Mouse (Mus musculus): Measurements from ENCODE around the gene Gm11172. TPM values are rescaled to one million over a fixed set of nuclear protein-coding genes. Genes with fewer than 3 reads are reported as not detected.

Gm11172 gene
- polyA plus RNA-seq, 1 experiment from 2014 or later: not detected

DNA sequence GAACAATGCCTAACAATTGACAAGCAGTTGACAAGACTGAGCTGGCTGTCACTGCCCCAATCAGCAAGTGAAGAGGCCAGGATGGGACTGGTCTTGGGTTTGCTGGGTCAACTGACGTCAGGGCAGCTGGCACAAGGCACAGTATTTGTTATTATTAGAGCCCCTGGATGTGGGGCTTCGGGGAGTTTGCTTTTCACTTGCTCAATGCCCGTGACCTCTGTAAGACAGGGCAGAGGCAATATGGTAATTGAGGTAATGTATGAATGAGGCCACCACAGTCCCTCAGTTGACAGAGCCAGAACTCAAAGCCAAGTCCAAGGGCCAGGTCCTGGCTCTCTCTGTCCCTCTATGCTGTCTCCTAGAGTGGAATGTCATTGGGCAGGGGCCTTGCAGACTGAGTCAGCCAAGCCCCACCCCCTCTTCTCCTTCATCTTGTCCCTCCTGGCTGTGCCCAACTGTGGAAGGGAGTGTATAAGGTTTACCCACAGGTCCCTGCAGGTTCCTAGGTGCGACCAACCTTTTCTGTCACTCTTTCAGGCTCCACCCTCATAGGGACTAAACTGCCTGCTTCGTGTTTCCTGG, 35.0 kb upstream of the Gm11172 start:
- peaks cover 9% of the 10 kb centered on the region for H3K4me1 ChIP-seq (replicated peaks)
- no peaks in the 10 kb centered on the region for H3K9me3 ChIP-seq
- H3K27ac ChIP-seq: no peak overlapping the region
- H3K36me3 ChIP-seq: no peaks in the 10 kb centered on the region
- peaks cover 9% of the 10 kb centered on the region for H3K27me3 ChIP-seq
- no peak for ATAC-seq (ENCODE audit: low FRiP score)
- H3K4me3 ChIP-seq: no peak overlapping the region
- no peak overlapping the region for H3K4me2 ChIP-seq
- no peak overlapping the region for H3K9ac ChIP-seq
- 64% methylated on average over 5 of the region's 5 CpGs for WGBS

- Histone ChIP-seq H3K9me3 (no peaks in the 10 kb centered on the region), H3K9ac (no peak overlapping the region)
Measured at GRCm38 (mm10) chr16:10780631-10781120, 32.0 kb upstream of the Gm11172 start.

GRCm38 (mm10) chr16:10781862-10782371, 30.8 kb upstream of the Gm11172 start:
- Histone ChIP-seq H3K27ac (no peak overlapping the region), H3K4me3 (no peak overlapping the region), H3K9ac (no peak overlapping the region), H3K4me2 (0 out of 2 replicates have a peak overlapping the region, but pooled peaks have one; percentile 10), H3K36me3 (no peaks in the 10 kb centered on the region), H3K4me1 (replicated peaks) (peaks cover 37% of the 10 kb centered on the region), H3K27me3 (peaks cover 30% of the 10 kb centered on the region), H3K9me3 (no peaks in the 10 kb centered on the region)
- no peak for ATAC-seq (ENCODE audit: low FRiP score)
- WGBS: 45% methylated on average over 9 of the region's 9 CpGs

More at GRCm38 (mm10) chr16:10780631-10781120, 32.0 kb upstream of the Gm11172 start:
- ATAC-seq (ENCODE audit: low FRiP score): no peak
- Histone ChIP-seq H3K4me2 (no peak overlapping the region), H3K36me3 (no peaks in the 10 kb centered on the region), H3K4me3 (no peak overlapping the region), H3K27ac (no peak overlapping the region), H3K4me1 (replicated peaks) (peaks cover 27% of the 10 kb centered on the region), H3K27me3 (peaks cover 30% of the 10 kb centered on the region)
- 91% methylated on average over 5 of the region's 5 CpGs for WGBS

GRCm38 (mm10) chr16:10782377-10783151, 30.2 kb upstream of the Gm11172 start:
- Histone ChIP-seq H3K36me3 (no peaks in the 10 kb centered on the region), H3K9me3 (no peaks in the 10 kb centered on the region), H3K4me2 (0 out of 2 replicates have a peak overlapping the region, but pooled peaks have one; percentile 95), H3K9ac (peak overlapping the region; percentile 19; the same call in 1 of the 2 replicates), H3K27me3 (peaks cover 30% of the 10 kb centered on the region), H3K4me3 (no peak overlapping the region), H3K4me1 (replicated peaks) (peaks cover 37% of the 10 kb centered on the region), H3K27ac (no peak overlapping the region)
- no peak for ATAC-seq (ENCODE audit: low FRiP score)
- 40% methylated on average over 6 of the region's 6 CpGs for WGBS

- Histone ChIP-seq H3K4me2 (peak overlapping the region; percentile 95; the same call in 1 of the 2 replicates), H3K27me3 (peaks cover 30% of the 10 kb centered on the region), H3K36me3 (no peaks in the 10 kb centered on the region), H3K9me3 (no peaks in the 10 kb centered on the region), H3K4me1 (replicated peaks) (peaks cover 37% of the 10 kb centered on the region), H3K4me3 (0 out of 2 replicates have a peak overlapping the region, but pooled peaks have one; percentile 62), H3K9ac (0 out of 2 replicates have a peak overlapping the region, but pooled peaks have one; percentile 19), H3K27ac (no peak overlapping the region)
- ATAC-seq (ENCODE audit: low FRiP score): no peak
- 68% methylated on average over 1 of the region's 1 CpGs for WGBS
Measured at GRCm38 (mm10) chr16:10783152-10783434, 29.6 kb upstream of the Gm11172 start.

DNA sequence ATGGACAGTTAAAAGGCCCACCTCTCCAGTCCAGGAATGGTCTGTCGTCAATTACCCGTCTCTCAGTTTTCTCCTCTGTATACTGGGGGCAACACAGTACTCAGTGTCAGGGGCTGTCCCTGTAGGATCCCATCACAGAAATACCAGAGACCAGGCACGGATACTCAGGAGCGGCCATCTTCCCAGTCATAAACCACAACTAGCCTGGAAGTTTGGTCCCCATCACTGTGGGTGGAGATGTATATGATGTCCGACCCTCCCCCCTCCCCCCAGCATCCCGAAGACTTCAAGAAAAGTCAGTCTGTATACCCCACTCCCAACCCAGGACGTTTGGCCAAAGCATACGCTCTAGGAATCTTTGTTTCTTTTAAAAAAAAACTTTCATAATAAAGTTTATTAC, 29.3 kb upstream of the Gm11172 start:
- 72% methylated on average over 8 of the region's 8 CpGs for WGBS
- Histone ChIP-seq H3K9ac (no peak overlapping the region), H3K9me3 (no peaks in the 10 kb centered on the region), H3K27me3 (peaks cover 30% of the 10 kb centered on the region), H3K4me3 (peak overlapping the region; percentile 62; the same call in 1 of the 2 replicates), H3K4me2 (peak overlapping the region; percentile 95), H3K27ac (no peak overlapping the region), H3K36me3 (no peaks in the 10 kb centered on the region), H3K4me1 (replicated peaks) (peaks cover 37% of the 10 kb centered on the region)
- ATAC-seq (ENCODE audit: low FRiP score): no peak

- 3% methylated on average over 81 of the region's 81 CpGs for WGBS
- peak overlapping the region; percentile 90 for H3K27ac ChIP-seq
- peak; percentile 15 for ATAC-seq (ENCODE audit: low FRiP score)
Measured at GRCm38 (mm10) chr16:10783883-10784792, 28.6 kb upstream of the Gm11172 start.

GRCm38 (mm10) chr16:10784793-10785370, 27.8 kb upstream of the Gm11172 start:
- Histone ChIP-seq H3K27me3 (peaks cover 30% of the 10 kb centered on the region), H3K4me3 (peak overlapping the region; percentile 62), H3K27ac (peak overlapping the region; percentile 90), H3K9ac (peak overlapping the region; percentile 80), H3K9me3 (no peaks in the 10 kb centered on the region), H3K4me2 (peak overlapping the region; percentile 95), H3K36me3 (no peaks in the 10 kb centered on the region), H3K4me1 (replicated peaks) (peaks cover 37% of the 10 kb centered on the region)
- under 1% methylated on average over 49 of the region's 55 CpGs for WGBS
- peak; percentile 89 for ATAC-seq (ENCODE audit: low FRiP score)

More at GRCm38 (mm10) chr16:10783883-10784792, 28.6 kb upstream of the Gm11172 start:
- no peaks in the 10 kb centered on the region for H3K36me3 ChIP-seq
- H3K4me2 ChIP-seq: peak overlapping the region; percentile 95
- H3K4me1 ChIP-seq (replicated peaks): peaks cover 37% of the 10 kb centered on the region
- H3K4me3 ChIP-seq: peak overlapping the region; percentile 62
- H3K9me3 ChIP-seq: no peaks in the 10 kb centered on the region
- H3K27me3 ChIP-seq: peaks cover 30% of the 10 kb centered on the region
- peak overlapping the region; percentile 80 for H3K9ac ChIP-seq

DNA sequence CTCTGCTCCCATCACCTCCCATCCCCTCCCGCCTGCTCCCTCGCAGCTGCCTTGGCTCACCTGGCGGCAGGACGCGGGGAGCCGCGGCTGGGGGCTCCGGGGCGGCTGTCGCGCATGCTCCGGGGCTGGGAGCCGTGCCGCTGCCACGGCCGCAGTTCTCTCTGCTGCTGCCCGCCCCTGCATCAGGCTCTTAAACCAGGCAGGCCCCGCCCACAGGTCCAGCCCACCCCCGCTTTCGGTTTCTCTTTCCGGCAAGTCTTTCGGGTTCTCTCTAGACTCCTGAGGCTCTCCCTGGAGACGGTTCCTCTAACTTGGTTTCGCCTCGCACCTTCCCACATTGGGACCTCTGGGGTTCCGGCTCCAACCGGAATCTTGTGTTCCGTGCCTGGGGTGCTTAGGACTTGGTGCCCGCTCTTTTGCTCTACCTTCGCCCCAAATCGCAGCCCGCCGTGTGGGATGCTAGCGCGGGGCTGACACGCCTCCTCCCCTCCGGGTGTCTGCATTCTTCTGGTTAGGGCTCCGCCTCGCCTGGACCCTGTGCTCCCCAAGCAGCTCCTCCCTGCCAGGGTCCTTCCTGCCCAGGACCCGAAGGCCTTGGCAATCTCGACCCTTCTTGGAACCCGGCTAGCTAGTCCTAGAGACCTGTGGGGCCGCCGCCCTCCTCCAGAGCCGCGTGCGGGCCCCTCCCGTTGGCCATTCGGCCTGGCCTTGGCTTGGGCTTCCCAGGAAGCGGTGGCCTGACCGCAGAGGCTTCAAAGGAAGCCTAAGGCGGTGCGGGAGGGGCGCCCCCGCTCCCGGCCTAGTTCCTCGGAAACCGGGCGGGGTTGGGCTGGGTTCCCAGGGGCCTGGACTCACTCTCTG, 27.1 kb upstream of the Gm11172 start, which contains the start of gene Socs1:
Gene Socs1 (minus strand): TSS at position 166 of the 861 bp plus-strand sequence.
- peak; percentile 88 for ATAC-seq (ENCODE audit: low FRiP score)
- peak within 1 kb of the TSS; percentile 95 for H3K4me2 ChIP-seq
- H3K27me3 ChIP-seq: peaks cover 26% of the 10 kb centered on the region
- H3K36me3 ChIP-seq: no peaks in the 10 kb centered on the region
- H3K9ac ChIP-seq: peak within 1 kb of the TSS; percentile 80
- WGBS: under 1% methylated on average over 59 of the region's 59 CpGs
- H3K4me1 ChIP-seq (replicated peaks): peaks cover 37% of the 10 kb centered on the region
- H3K9me3 ChIP-seq: no peaks in the 10 kb centered on the region
- H3K4me3 ChIP-seq: peak within 1 kb of the TSS; percentile 62
- peak within 1 kb of the TSS; percentile 90 for H3K27ac ChIP-seq

DNA sequence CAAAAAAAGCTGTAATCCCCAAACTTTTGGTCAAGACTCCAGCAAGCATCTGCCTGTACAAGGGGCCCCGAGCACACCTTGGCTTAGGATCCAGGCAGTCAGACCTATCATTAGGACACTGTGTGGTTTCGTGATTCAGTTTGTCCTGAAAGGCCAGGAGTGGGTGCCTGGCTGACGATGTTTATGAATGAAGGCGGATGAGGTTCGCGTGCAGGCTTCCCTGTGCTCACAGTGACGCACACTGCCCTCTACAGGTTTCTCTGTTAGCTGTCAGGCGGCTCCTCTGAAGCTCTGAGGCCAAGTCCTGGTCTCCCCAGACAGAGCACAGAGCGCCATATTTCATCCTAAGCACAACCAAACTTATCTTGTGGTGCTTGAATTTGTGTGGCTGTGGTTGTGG, 26.4 kb upstream of the Gm11172 start:
- Histone ChIP-seq H3K36me3 (no peaks in the 10 kb centered on the region), H3K4me1 (replicated peaks) (peaks cover 37% of the 10 kb centered on the region), H3K27ac (peak overlapping the region; percentile 90), H3K4me2 (peak overlapping the region; percentile 95), H3K4me3 (peak overlapping the region; percentile 62), H3K9ac (peak overlapping the region; percentile 80), H3K27me3 (peaks cover 26% of the 10 kb centered on the region), H3K9me3 (no peaks in the 10 kb centered on the region)
- ATAC-seq (ENCODE audit: low FRiP score): peak; percentile 15
- WGBS: 1% methylated on average over 9 of the region's 9 CpGs
